Mouse (Mus musculus) adrenal gland, adult 2 months (tissue): ENCODE measurements around the gene Kmt2d. TPM values are rescaled to one million over a fixed set of nuclear protein-coding genes. Genes with fewer than 3 reads are reported as not detected.
A peak's percentile ranks its signal among the peaks of the same experiment; 100 is the strongest.

ENCODE experiments used
- DNase-seq: peaks from one replicate; pipeline ENCODE4 v3.0.0; 2021
- polyA plus RNA-seq: library from polyadenylated mRNA; depleted of rRNA; stranded (reverse); fragments of >200 nt; gene quantifications from 2 replicates; pipeline ENCODE4 v1.2.3, GENCODE M21; 2012
- total RNA-seq, 2 experiments: library from RNA; stranded (reverse); gene quantifications; 2 replicates each; pipeline ENCODE4 v1.2.3; 2021

The Kmt2d gene
- total and polyA plus RNA-seq, 3 experiments: 22.3 to 58.2 (median 36.8) TPM

GRCm38 (mm10) chr15:98859319-98860043 lies 11.5 kb downstream of the Kmt2d start:
- no peak for DNase-seq

- DNase-seq: no peak
Observed at GRCm38 (mm10) chr15:98854214-98854613, 16.8 kb downstream of the Kmt2d start.

- DNase-seq: no peak
Observed at GRCm38 (mm10) chr15:98853161-98853937, 17.7 kb downstream of the Kmt2d start.

- no peak for DNase-seq
Observed at GRCm38 (mm10) chr15:98852733-98853132, 18.3 kb downstream of the Kmt2d start.

GRCm38 (mm10) chr15:98852071-98852470 lies 18.9 kb downstream of the Kmt2d start:
- no peak for DNase-seq

- DNase-seq: no peak
Observed at GRCm38 (mm10) chr15:98851229-98851818, 19.7 kb downstream of the Kmt2d start.

- DNase-seq: no peak
Observed at GRCm38 (mm10) chr15:98850668-98851067, 20.3 kb downstream of the Kmt2d start.

- peak; percentile 70 for DNase-seq
Observed at GRCm38 (mm10) chr15:98849956-98850600, 20.9 kb downstream of the Kmt2d start.

GRCm38 (mm10) chr15:98849165-98849564 lies 21.8 kb downstream of the Kmt2d start:
- DNase-seq: no peak

- no peak for DNase-seq
Observed at GRCm38 (mm10) chr15:98846140-98846539, 24.9 kb downstream of the Kmt2d start.

- no peak for DNase-seq
Observed at GRCm38 (mm10) chr15:98845149-98845548, 25.9 kb downstream of the Kmt2d start.

- DNase-seq: no peak
Observed at GRCm38 (mm10) chr15:98843595-98844223, 27.3 kb downstream of the Kmt2d start.

GRCm38 (mm10) chr15:98839671-98840585 lies 31.1 kb downstream of the Kmt2d start:
- DNase-seq: no peak

GRCm38 (mm10) chr15:98839161-98839560 lies 31.8 kb downstream of the Kmt2d start:
- no peak for DNase-seq

GRCm38 (mm10) chr15:98837743-98838103 lies 33.3 kb downstream of the Kmt2d start:
- DNase-seq: no peak

- DNase-seq: no peak
Observed at GRCm38 (mm10) chr15:98837006-98837742, 33.8 kb downstream of the Kmt2d start.

GRCm38 (mm10) chr15:98835291-98835690 lies 35.7 kb downstream of the Kmt2d start:
- no peak for DNase-seq

- no peak for DNase-seq
Observed at GRCm38 (mm10) chr15:98834059-98834458, 36.9 kb downstream of the Kmt2d start.

- no peak for DNase-seq
Observed at GRCm38 (mm10) chr15:98833281-98833680, 37.7 kb downstream of the Kmt2d start.
